Mouse (Mus musculus): ENCODE measurements around the gene Uhrf1. TPM values are rescaled to one million over a fixed set of nuclear protein-coding genes. Genes with fewer than 3 reads are reported as not detected.

Uhrf1 gene
- total RNA-seq, 2 experiments from 2014 or later, result 4.2 to 5.6 TPM

DNA sequence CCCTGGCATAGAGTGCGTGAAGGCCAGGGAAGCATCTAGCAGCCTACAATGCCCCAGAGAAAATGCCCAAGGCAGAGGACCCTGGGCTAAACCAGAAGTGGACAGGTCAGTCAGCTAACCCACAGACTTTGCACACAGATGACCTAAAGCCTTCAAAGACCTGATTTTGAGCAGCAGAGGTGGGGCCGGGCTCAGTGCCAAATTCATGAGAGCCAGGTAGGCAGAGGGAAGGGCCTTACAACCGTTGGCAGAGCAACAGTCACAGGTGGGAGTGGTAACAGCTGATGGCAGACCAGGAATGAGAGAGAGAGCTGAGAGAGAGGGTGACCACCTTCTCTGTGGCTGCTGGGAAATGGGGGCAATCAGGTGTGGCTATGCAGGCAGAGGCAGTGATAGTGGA lies 30.5 kb upstream of the Uhrf1 start:
- peak in 1 of 2 experiments; percentile 38 for DNase-seq (ENCODE audit: extremely low spot score in 1 of 2, low spot score in 2 of 2)
- intact Hi-C loops (cut with DNase I), result no loop called here

DNA sequence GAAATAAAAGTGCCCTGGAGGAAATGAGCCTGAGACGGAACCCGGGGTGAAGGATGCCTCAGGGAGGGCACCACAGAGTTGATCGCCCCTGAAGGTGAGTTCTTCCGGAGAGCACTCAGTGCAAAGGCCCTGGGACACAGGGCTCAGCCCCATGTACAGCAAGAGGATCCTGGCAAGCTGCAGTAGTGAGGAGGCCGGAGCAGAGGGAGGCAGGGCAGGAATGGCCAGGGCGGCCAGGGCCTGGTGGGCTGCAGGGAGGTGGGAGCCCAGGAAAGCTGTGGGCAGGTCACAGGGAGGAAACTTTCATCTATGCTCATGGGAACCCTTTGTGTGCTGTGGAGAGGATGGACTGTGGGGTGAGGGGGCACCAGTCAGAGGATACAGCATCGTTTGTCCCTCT lies 29.6 kb upstream of the Uhrf1 start:
- no peak for DNase-seq (ENCODE audit: extremely low spot score in 1 of 2, low spot score in 2 of 2)
- intact Hi-C loops (cut with DNase I), result no loop called here

DNA sequence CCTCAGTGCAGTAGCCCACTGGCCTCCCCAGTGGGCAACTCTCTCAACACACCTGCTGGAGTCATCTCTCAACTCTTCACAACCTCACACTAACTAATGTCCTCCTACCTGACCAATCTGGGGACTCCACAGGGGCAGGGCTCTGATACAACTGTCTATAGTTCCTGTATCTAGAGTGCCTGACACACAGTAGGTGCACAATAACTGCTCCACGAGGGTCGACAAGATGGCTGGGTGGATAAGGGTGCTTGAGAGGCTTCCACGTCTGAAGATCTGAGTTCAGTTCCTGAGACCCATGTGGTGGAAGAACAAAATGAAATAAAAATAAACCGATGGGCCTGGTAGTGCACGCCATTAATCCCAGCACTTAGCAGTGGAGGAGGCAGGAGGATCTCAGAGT lies 29.1 kb upstream of the Uhrf1 start:
- intact Hi-C loops (cut with DNase I), result no loop called here
- no peak for DNase-seq (ENCODE audit: extremely low spot score in 1 of 2, low spot score in 2 of 2)

DNA sequence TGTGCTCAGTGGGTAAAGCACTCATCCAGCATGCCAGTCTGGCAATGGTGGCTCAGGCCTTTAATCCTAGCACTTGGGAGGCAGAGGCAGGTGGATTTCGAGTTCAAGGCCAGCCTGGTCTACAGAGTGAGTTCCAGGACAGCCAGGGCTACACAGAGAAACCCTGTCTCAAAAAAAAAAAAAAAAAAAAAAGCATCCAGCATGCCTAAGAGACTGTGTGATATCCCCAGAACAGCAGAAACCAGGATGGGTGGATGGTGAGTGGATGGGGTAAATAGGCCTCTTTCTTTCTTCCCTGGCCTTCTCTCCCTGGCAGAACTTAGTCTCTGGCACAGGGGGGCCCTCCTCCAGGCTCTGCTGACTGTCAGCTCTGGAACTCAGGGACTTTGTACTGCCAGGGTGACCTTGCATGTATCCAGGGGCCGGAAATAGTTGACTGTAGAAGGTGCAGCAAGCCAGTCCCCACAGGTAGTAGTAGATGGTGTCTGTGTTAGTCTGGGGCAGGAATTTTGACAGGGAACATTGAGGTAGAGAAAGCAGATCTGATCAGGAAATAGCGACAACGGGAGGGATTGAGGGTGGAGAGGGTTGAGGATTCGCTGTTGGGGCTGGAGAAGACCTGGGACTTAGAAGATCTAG lies 27.2 kb upstream of the Uhrf1 start:
- intact Hi-C loops (cut with DNase I), result loop anchor here (5.0 kb wide), 1 partner anchor 71 kb away; no protein-coding TSS in a partner anchor
- no peak for DNase-seq (ENCODE audit: extremely low spot score in 1 of 2, low spot score in 2 of 2)

DNA sequence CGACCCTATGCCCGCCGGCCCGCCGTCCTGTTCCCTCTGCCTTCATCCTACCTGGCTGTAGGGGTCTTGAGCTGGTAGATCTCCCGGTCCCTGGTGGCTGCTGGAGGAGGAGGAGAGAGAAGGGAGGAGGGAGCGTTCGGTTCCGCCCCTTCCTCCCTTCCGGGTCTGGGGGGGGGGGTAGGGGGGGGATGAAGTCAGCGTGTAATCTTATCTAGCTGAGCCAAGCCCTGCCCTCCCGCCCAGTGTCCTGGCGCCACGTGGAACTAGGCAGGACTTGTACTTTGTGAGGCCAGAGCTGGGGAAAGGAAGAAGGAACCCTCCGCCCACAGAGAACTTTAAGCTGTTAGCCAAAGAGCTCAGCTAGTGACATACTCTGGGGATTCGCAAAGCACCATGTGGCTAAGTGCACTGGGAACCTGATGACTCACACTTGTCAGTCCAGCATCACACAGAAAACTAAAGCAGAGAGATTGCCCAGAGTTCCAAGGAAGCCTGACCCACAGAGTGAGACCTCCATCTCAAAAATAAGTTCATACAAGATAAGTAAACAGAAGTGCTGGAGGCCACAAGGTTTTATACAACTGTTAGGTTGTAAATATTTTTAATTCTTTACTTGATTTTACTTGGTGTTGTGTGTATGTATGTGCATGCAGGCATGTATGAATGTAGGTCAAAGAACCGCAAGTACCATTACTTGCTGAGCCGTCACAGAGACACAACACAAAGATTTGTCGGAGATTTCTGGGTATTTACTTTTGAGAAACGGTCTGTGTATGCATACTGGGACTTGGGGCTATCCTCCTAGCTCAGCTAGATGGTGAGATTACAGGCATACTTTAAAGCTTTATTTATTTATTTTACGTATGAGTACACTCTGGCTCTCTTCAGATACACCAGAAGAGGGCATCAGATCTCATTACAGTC lies 26.2 kb upstream of the Uhrf1 start, which contains the start of gene Ticam1:
Ticam1 (minus strand) TSS at position 144 of the 924 bp plus-strand sequence.
- peak; percentile 75 to 92 for DNase-seq (ENCODE audit: extremely low spot score in 1 of 2, low spot score in 2 of 2)
- intact Hi-C loops (cut with DNase I), result loop anchor here (5.0 kb wide), 1 partner anchor 70 kb away; no protein-coding TSS in a partner anchor

DNA sequence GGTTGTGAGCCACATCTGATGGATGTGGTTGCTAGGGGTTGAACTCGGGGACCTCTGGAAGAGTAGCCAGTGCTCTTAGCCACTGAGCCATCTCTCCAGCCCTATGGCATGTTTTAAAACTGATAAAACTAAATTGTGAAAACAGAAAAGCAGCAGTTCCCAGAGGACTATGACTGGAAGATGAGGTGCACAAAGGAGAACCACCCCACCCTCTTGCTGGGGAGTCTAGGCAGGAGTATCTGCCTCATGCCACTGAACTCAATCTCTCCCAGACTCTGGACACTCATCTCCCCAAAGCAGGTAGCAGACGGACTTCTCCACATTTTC lies 25.6 kb upstream of the Uhrf1 start:
- DNase-seq (ENCODE audit: extremely low spot score in 1 of 2, low spot score in 2 of 2), result no peak
- intact Hi-C loops (cut with DNase I), result loop anchor here (5.0 kb wide), 1 partner anchor 70 kb away; no protein-coding TSS in a partner anchor

DNA sequence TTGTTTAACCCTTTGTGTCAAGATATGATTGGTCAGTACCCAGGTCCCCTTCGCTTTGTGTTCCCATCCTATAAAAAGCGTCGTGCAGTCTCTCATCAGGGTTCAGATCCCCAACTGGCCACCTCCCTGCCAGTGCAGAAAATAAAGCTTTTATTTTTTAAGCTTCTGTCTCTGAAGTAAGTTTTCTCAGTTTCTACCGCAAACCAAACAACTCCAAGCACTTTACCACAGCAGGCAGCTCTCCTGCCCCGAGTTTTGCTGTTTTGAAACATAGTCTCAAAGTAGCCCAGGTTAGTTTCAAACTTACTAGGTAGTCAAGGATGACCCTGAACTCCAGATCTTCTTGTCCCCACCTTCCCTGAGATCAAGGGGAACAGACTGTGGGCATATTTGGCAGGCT lies 24.8 kb upstream of the Uhrf1 start:
- no peak for DNase-seq (ENCODE audit: extremely low spot score in 1 of 2, low spot score in 2 of 2)
- intact Hi-C loops (cut with DNase I), result loop anchor here (5.0 kb wide), 1 partner anchor 69 kb away; no protein-coding TSS in a partner anchor

DNA sequence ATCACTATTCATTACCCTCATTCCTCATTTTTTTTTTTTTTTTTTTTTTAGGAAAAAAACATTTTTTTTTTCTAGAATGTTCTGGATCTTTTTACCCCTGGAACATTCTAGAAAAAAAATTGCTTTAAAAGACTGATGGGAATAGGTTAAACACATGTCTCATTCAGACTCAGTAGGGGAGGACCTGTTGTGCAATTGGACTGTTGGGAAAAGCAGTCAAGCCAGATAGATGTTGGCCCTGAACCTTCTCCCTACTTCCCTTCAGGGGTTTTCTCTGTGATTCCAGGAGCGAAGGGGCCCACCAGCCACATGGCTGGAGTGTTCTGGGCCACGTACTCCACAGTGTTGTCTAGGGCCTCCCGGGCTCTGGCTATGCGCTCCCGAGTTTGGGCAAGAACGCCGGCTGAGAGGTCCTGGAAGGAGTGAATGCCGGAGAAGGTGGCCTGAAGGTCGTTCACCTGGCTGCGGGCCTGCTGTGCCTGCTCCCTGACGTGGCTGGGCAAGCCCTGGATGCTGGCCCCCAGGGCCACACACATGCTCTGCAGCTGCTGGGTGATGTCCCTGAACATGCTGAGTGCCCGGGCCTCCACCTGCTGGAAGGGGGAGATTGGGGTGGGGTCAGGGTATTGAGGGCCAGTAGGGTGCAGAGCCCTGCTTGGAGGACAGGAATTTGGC lies 23.5 kb upstream of the Uhrf1 start:
- DNase-seq (ENCODE audit: extremely low spot score in 1 of 2, low spot score in 2 of 2), result no peak
- intact Hi-C loops (cut with DNase I), result loop anchor here (5.0 kb wide), 1 partner anchor 68 kb away; no protein-coding TSS in a partner anchor

DNA sequence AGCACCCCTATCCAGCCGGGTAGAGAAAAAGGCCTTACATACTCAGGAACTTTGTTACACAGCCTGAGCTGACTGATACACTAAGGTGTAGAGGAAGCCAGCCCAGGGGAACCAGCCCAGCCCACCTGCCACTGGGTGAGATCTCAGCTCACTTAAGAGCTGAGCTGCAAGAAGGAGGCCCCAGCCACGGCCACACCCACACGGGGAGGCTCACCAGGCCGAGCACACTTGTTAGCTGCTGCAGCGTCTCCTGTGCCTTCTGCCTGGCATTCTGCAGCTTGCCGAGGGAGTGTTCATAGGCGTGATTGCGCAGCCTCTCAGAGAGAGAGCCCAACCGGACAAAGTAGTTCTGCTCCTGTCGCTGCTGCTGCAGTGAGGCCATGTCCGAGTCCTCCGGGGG lies 21.9 kb upstream of the Uhrf1 start:
- intact Hi-C loops (cut with DNase I), result no loop called here
- no peak for DNase-seq (ENCODE audit: extremely low spot score in 1 of 2, low spot score in 2 of 2)

DNA sequence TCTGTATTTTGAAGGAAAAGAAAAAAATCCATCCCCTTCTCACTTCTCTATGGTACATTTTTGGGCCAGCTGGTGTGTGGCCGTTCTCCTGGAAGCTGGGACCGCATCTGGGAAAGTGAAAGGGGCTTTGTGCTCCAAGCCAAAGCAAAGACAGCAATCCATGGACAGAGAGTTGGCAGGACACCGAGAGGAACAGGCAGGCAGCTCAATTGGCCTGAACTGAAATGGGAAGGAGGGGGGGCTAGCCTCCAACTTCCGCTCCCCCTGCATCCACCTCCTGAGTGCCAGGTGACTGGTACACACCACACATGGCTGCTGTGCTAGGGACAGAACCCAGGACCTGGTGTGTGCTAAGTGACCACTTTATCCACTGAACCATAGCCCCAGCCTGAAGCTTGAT lies 20.3 kb upstream of the Uhrf1 start:
- no peak for DNase-seq (ENCODE audit: extremely low spot score in 1 of 2, low spot score in 2 of 2)
- intact Hi-C loops (cut with DNase I), result no loop called here

DNA sequence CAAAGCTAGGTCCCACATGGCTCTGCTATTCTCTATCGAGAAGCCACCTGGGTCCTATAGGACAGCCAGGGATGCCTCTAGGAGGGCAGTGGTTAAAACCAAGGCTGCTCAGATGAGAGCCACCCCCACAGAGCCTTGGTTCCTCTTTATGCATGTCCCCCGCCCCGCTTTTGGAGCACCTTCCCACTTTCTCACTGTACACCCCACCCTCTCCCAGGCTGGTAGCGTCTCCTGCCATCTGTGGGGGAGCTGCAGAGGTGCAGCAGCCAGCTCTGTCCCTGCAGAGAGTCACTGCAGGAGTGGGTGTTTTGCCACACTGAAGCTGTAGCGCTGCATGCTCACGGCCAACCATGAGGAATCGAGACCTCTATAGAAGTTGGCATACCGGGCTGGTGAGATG lies 19.8 kb upstream of the Uhrf1 start:
- no peak for DNase-seq (ENCODE audit: extremely low spot score in 1 of 2, low spot score in 2 of 2)
- intact Hi-C loops (cut with DNase I), result no loop called here

DNA sequence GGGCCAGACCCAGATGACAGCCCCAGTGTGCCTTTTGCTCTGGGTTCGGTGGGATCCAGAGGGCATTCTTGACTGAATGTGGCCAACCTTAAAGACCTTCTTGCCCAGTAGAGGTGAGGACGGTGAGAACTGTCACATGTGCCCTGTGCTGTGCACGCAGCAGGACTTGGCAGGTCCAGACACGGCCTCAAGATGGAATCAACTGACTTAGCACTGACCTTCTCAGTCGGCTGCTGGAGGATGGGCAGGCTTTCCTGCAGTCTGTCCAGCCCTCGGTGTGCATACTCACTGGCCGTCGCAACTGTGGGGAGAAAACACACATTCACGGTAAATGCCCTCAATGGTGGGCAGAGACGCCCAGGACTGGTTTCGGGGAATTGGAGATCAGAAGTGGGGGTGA lies 17.1 kb upstream of the Uhrf1 start:
- intact Hi-C loops (cut with DNase I), result no loop called here
- DNase-seq (ENCODE audit: extremely low spot score in 1 of 2, low spot score in 2 of 2), result no peak

DNA sequence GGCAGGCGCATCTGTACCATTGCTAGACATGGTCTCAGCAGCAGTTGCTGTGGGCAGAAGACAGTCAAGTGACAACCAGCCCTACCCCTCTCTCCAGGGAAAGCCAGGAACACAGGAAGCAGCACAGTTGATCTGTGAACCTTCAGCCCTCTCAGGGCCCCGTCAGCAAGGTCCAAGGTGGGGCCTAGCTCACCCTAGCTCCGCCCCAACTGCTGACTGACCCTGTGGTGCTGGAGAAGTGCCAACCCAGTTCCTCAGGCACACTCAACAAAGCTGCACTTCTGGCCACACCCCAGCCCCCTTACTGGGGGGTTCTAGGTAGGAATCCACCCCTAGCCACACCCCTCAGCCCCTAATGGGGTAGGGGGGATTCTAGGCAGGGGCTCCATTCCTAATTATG lies 15.3 kb upstream of the Uhrf1 start:
- intact Hi-C loops (cut with DNase I), result no loop called here

DNA sequence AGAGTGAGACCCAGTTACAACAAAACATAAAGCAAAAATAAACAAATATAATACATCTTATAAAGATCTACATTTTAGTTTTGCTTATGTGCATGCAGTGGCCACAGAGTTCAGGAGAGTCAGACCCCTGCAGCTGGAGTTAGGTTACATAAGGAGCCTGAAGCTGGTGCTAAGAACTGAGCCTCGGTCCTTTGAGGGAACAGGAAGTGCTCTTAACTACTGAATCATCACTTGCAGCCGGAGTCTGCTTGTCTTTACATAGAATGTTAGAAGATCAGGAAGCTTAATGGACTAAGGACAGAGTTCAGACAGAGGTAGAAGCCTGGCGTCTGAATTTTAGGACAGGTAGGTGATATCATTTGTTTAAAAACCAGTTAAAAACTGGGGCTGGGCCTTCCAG lies 14.3 kb upstream of the Uhrf1 start:
- intact Hi-C loops (cut with DNase I), result no loop called here
- DNase-seq (ENCODE audit: extremely low spot score in 1 of 2, low spot score in 2 of 2), result no peak

More for the DNA sequence above, 15.3 kb upstream of the Uhrf1 start:
- DNase-seq (ENCODE audit: extremely low spot score in 1 of 2, low spot score in 2 of 2), result peak in 1 of 2 experiments; percentile 79

DNA sequence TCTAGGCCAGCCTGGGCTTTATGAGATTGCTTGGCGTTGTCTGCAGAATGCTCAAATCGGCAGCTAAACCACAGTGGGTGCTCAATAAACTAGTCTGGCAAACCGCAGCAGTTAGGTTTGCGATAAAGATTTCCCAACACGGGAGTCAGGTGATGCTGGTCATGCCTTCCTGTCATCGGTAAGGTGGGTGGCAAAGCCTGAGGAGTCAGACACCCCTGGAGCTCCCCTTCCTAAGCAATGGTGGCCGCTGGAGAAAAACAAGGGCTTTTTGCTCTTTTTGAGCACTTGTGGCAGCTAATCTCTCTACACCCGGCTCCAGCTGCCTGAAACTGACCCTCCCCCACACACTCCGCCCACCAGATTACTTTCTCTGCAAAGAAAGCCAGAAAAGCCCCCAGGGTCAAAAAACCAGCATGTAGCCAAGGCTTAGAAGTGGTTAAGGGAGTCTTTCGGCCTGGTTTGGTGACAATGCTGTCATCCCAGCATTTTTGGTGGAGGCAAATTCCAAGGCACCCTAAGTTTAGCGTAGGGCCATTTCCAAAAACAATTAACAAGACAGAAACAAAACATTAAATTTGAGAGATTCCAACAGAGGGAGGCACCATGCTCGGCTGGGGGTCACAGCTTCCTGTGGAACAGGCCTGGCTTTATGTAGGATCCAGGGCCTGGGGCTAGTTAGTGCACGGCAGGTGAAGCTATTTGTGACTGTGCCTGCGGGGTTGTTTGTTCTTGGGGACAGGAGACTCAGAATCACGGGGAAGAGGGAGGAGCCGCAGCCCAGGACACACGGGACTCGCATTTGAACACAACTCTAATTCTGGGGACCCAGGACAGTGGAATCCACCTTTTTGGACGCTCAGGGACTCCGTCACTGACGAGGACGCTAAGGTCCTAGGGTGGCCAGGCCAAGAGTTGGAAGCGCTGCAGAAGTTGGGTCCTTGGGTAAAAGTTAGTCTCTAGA lies 13.5 kb upstream of the Uhrf1 start:
- peak in 1 of 2 experiments; percentile 72 for DNase-seq (ENCODE audit: extremely low spot score in 1 of 2, low spot score in 2 of 2)
- intact Hi-C loops (cut with DNase I), result no loop called here

DNA sequence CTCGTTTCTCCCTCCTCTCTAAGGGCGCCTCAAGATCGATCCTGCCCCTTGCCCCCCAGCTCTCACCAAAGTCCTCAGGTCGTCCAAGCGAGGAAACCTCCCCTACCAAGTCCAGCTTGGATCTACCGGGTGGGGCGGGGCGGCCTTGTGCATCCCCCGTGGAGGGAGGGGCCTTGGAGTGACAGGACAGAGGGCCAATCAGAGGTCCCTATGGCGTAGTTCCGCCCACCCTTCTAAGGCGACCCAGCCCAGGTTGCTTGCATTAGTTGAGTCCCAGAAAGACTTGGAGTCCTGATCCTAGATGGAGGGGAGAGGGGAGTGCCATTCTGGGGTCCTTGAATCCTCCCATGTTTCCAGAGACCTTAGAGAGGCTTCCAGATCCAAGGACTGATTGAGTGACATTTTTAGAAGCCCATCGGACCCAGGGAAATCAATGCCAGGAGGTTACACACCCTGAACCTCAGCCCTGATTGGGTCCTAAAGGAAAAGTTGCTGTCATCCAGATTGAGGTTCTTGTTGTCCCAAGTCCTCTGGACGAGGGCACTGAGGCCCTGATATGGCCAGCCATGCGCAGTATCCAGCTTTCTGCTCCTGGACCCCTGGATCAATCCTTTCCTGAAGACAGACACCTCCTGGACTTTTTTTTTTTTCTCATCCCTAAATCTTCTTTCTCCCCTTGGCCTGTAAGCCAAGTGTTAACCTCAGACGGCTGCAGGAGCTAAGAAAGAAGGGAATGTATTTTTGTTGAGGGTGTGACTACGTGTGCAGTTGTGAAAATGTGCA lies 12.5 kb upstream of the Uhrf1 start:
- peak in 1 of 2 experiments; percentile 92 for DNase-seq (ENCODE audit: extremely low spot score in 1 of 2, low spot score in 2 of 2)
- intact Hi-C loops (cut with DNase I), result no loop called here

DNA sequence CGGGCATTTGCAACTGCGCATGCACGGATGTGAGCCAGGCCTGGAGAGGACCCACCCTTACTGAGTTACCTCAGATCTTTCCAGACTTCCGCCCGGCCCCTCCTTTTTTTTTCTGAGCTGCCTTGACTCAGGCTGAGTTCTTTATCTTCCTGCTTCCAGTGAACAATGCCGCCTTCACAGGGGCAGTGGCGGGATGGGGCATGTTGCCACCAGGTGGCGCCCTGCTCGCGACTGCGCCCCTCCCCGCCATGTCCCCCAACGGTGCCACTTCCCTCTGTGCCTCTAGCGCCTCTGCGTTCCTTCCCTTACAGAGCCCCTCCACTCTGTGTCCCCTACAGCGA lies 12.0 kb upstream of the Uhrf1 start:
- DNase-seq (ENCODE audit: extremely low spot score in 1 of 2, low spot score in 2 of 2), result peak; percentile 63 to 91
- intact Hi-C loops (cut with DNase I), result no loop called here
